Mouse (Mus musculus) lung, embryonic 14.5 days (tissue): Measurements from ENCODE around the gene Snrpa1. TPM values are rescaled to one million over a fixed set of nuclear protein-coding genes. Genes with fewer than 3 reads are reported as not detected.
A peak's percentile ranks its signal among the peaks of the same experiment; 100 is the strongest.

ENCODE experiments used
- ATAC-seq: fragments of 200-750 bp; cut with Nextera tagmentation; 2 replicates; pipeline ENCODE4 v1.8.0; 2017; ENCODE audit warnings: mild to moderate bottlenecking, moderate TSS enrichment, moderate library complexity; ENCODE audit not compliant: insufficient read depth
- DNase-seq: peaks from one replicate; pipeline ENCODE4 v3.0.0-alpha.2; 2015
- H3K27ac ChIP-seq: fragments of 300-500 bp; sonication (generic); 2 replicates; pipeline ENCODE4 v1.5.1; 2014; ENCODE audit warnings: low read depth, mild to moderate bottlenecking, moderate library complexity
- H3K27me3 ChIP-seq: fragments of 300-500 bp; sonication (generic); 2 replicates; pipeline ENCODE4 v1.6.1; 2014; ENCODE audit warnings: low read length, control low read depth; ENCODE audit not compliant: insufficient read depth
- H3K36me3 ChIP-seq: fragments of 300-500 bp; sonication (generic); 2 replicates; pipeline ENCODE4 v1.6.1; 2014; ENCODE audit warnings: control low read depth; ENCODE audit not compliant: insufficient read depth
- H3K4me1 ChIP-seq: fragments of 300-500 bp; sonication (generic); 2 replicates; pipeline ENCODE4 v1.6.1; 2014; ENCODE audit warnings: antibody characterized with exemption, control low read depth; ENCODE audit not compliant: insufficient read depth
- H3K4me2 ChIP-seq: fragments of 300-500 bp; sonication (generic); 2 replicates; pipeline ENCODE4 v1.6.1; 2014; ENCODE audit warnings: mild to moderate bottlenecking
- H3K4me3 ChIP-seq: fragments of 300-500 bp; sonication (generic); 2 replicates; pipeline ENCODE4 v1.5.1; 2014; ENCODE audit warnings: low read depth, low read length
- H3K9ac ChIP-seq: fragments of 300-500 bp; sonication (generic); 2 replicates; pipeline ENCODE4 v1.6.1; 2014
- H3K9me3 ChIP-seq: fragments of 300-500 bp; sonication (generic); 2 replicates; pipeline ENCODE4 v1.6.1; 2016; ENCODE audit warnings: low read depth, low read length, control low read depth
- CTCF ChIP-seq: IDR thresholded peaks from 2 replicates; pipeline ENCODE4 v1.5.1; 2016; ENCODE audit warnings: antibody characterized with exemption, low read depth
- WGBS: fragments of 180-500 bp; shearing (Covaris S2); extraction: QIAGEN DNeasy Blood & Tissue Kit; methylation state at CpG from one replicate; pipeline ENCODE4 v1.1.7; 2014; 5-methylcytosine and 5-hydroxymethylcytosine counted together
- polyA plus RNA-seq: library from polyadenylated mRNA; unstranded; fragments of >200 nt; fragmentation: Nextera tagmentation; extraction: Ambion mirVana; gene quantifications from 2 replicates; pipeline ENCODE4 v1.2.1, GENCODE M21; 2014

Snrpa1 gene
- polyA plus RNA-seq, 1 experiment from 2014 or later: 196 TPM

GRCm38 (mm10) chr7:66094141-66094540 is 35.3 kb downstream of the Snrpa1 start:
- Histone ChIP-seq H3K4me3 (no peak overlapping the region), H3K9me3 (no peaks in the 10 kb centered on the region), H3K9ac (no peak overlapping the region), H3K4me1 (no peaks in the 10 kb centered on the region), H3K27ac (no peak overlapping the region), H3K27me3 (no peaks in the 10 kb centered on the region), H3K36me3 (peaks cover 35% of the 10 kb centered on the region), H3K4me2 (no peak overlapping the region)
- no peak for TF ChIP-seq CTCF
- no peak for ATAC-seq
- no peak for DNase-seq
- WGBS: 60% methylated on average over 5 of the region's 5 CpGs

- Histone ChIP-seq H3K4me3 (no peak overlapping the region), H3K9ac (no peak overlapping the region)
- no peak for ATAC-seq
Observed at GRCm38 (mm10) chr7:66098803-66099202, 40.0 kb downstream of the Snrpa1 start.

DNA sequence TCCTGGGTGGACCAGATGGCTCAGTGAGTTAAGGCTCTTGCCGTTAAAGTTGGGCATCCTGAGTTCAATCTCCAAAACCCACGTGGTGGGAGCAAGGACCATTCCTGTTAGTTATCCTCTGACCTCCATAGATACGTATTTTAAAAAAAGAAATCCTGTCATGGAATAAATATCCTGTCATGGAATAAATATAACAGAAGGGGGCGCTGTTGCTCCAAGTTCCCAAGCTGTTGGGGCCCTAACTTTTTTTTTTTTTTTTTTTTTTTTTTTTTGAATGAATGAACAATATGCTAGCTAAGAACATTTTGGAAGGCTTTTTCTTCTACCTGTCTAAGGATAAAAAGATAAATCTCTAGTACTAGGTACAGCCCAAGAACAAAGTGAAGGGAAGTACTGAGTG is 43.1 kb downstream of the Snrpa1 start:
- peak; percentile 86 for DNase-seq
- 3% methylated on average over 4 of the region's 4 CpGs for WGBS

More at GRCm38 (mm10) chr7:66098803-66099202, 40.0 kb downstream of the Snrpa1 start:
- no peaks in the 10 kb centered on the region for H3K36me3 ChIP-seq
- 70% methylated on average over 7 of the region's 7 CpGs for WGBS
- H3K4me2 ChIP-seq: no peak overlapping the region
- H3K27ac ChIP-seq: no peak overlapping the region
- H3K4me1 ChIP-seq: no peaks in the 10 kb centered on the region
- H3K27me3 ChIP-seq: no peaks in the 10 kb centered on the region
- no peaks in the 10 kb centered on the region for H3K9me3 ChIP-seq
- no peak for DNase-seq
- no peak for TF ChIP-seq CTCF

DNA sequence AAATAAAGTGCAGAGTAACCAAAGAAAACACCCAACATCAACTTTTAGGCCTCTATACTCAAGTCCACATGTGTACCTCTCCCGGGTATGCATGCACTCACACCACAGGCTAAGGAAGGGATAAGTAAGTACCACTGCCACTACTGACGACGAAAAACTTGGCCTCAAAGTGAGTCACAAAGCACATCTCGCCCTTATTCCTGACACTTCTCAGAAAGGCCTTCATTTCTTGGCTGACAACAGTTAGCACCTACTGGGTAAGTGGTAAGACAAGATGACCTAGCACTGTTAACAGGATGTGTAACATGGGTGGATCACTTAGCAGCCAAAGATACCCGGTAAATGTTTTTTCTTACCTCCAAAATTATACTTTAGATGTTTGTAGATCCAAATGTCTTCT is 45.7 kb downstream of the Snrpa1 start:
- Histone ChIP-seq H3K36me3 (no peaks in the 10 kb centered on the region), H3K27ac (no peak overlapping the region), H3K27me3 (no peaks in the 10 kb centered on the region), H3K4me1 (0 out of 2 replicates have a peak, but pooled peaks cover 10% of the 10 kb centered on the region), H3K4me3 (no peak overlapping the region), H3K4me2 (no peak overlapping the region), H3K9ac (no peak overlapping the region), H3K9me3 (no peaks in the 10 kb centered on the region)
- no peak for TF ChIP-seq CTCF
- no peak for ATAC-seq
- no peak for DNase-seq
- 79% methylated on average over 5 of the region's 5 CpGs for WGBS

More for the DNA sequence above, 43.1 kb downstream of the Snrpa1 start:
- no peaks in the 10 kb centered on the region for H3K27me3 ChIP-seq
- no peak overlapping the region for H3K9ac ChIP-seq
- H3K36me3 ChIP-seq: no peaks in the 10 kb centered on the region
- ATAC-seq: no peak
- H3K4me1 ChIP-seq: 0 out of 2 replicates have a peak, but pooled peaks cover 10% of the 10 kb centered on the region
- TF ChIP-seq CTCF: peak; percentile 73
- H3K4me2 ChIP-seq: no peak overlapping the region
- no peak overlapping the region for H3K4me3 ChIP-seq
- no peak overlapping the region for H3K27ac ChIP-seq
- H3K9me3 ChIP-seq: no peaks in the 10 kb centered on the region

- Histone ChIP-seq H3K9me3 (no peaks in the 10 kb centered on the region), H3K36me3 (no peaks in the 10 kb centered on the region), H3K4me3 (no peak overlapping the region), H3K4me2 (no peak overlapping the region), H3K27ac (no peak overlapping the region), H3K27me3 (no peaks in the 10 kb centered on the region), H3K4me1 (0 out of 2 replicates have a peak, but pooled peaks cover 11% of the 10 kb centered on the region), H3K9ac (no peak overlapping the region)
- no peak for TF ChIP-seq CTCF
- WGBS: 27% methylated on average over 4 of the region's 4 CpGs
- ATAC-seq (no peak), DNase-seq (peak; percentile 60)
Observed at GRCm38 (mm10) chr7:66105771-66106170, 47.0 kb downstream of the Snrpa1 start.

DNA sequence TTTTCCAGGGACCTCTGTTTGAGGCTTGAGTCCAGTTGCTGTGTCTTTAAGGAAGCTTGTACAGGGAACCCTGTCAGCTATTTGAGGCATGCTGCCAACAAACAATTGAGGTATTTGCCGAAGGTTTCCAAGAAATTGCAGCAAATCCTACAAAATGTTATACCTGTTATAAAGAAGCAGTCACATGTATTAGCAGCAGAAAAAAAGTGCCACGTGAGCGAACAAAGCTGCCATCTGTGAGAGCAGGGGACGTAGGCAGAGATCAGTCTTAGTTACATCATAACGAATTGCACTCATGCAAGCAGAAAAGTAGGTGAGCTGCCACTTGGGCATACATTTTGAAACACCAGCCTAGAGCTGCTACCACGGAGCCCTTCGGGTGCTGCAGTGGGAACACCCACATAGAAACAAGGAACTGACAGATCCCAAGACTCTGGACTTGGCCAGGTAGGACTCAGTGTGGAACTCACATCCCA is 47.8 kb downstream of the Snrpa1 start:
- TF ChIP-seq CTCF: no peak
- Histone ChIP-seq H3K27me3 (no peaks in the 10 kb centered on the region), H3K4me2 (peak overlapping the region; percentile 18; the same call in 1 of the 2 replicates), H3K36me3 (no peaks in the 10 kb centered on the region), H3K27ac (no peak overlapping the region), H3K9me3 (no peaks in the 10 kb centered on the region), H3K4me1 (peaks cover 16% of the 10 kb centered on the region), H3K9ac (no peak overlapping the region), H3K4me3 (no peak overlapping the region)
- no peak for ATAC-seq
- 52% methylated on average over 7 of the region's 7 CpGs for WGBS
- DNase-seq: peak; percentile 61

- no peak overlapping the region for H3K4me2 ChIP-seq
- no peak for ATAC-seq
- H3K9me3 ChIP-seq: no peaks in the 10 kb centered on the region
- no peaks in the 10 kb centered on the region for H3K36me3 ChIP-seq
- TF ChIP-seq CTCF: no peak
- H3K4me3 ChIP-seq: no peak overlapping the region
- no peak overlapping the region for H3K27ac ChIP-seq
- H3K9ac ChIP-seq: no peak overlapping the region
- H3K4me1 ChIP-seq: peaks cover 21% of the 10 kb centered on the region
- no peak for DNase-seq
- 52% methylated on average over 11 of the region's 11 CpGs for whole genome bisulfite sequencing
- H3K27me3 ChIP-seq: no peaks in the 10 kb centered on the region
Observed at GRCm38 (mm10) chr7:66107206-66107605, 48.4 kb downstream of the Snrpa1 start.
